Mouse (Mus musculus) forelimb bud, embryonic 11.5 days (tissue): ENCODE measurements around the gene Thap4.
"Not testable (repeated sequence)": the region's sequence is repeated elsewhere in the genome, so short reads cannot be mapped to it uniquely, and the experiment has no call there.

ENCODE experiments used
- DNase-seq: peaks from one replicate; pipeline ENCODE4 v3.0.0-alpha.2; 2012; ENCODE audit warnings: low read depth, low spot score

Gene Thap4

GRCm38 (mm10) chr1:93754573-93755290, at the start of gene Thap4:
Gene Thap4, minus strand, starts transcription at chr1:93754864.
- peak; percentile 82 for DNase-seq

DNA sequence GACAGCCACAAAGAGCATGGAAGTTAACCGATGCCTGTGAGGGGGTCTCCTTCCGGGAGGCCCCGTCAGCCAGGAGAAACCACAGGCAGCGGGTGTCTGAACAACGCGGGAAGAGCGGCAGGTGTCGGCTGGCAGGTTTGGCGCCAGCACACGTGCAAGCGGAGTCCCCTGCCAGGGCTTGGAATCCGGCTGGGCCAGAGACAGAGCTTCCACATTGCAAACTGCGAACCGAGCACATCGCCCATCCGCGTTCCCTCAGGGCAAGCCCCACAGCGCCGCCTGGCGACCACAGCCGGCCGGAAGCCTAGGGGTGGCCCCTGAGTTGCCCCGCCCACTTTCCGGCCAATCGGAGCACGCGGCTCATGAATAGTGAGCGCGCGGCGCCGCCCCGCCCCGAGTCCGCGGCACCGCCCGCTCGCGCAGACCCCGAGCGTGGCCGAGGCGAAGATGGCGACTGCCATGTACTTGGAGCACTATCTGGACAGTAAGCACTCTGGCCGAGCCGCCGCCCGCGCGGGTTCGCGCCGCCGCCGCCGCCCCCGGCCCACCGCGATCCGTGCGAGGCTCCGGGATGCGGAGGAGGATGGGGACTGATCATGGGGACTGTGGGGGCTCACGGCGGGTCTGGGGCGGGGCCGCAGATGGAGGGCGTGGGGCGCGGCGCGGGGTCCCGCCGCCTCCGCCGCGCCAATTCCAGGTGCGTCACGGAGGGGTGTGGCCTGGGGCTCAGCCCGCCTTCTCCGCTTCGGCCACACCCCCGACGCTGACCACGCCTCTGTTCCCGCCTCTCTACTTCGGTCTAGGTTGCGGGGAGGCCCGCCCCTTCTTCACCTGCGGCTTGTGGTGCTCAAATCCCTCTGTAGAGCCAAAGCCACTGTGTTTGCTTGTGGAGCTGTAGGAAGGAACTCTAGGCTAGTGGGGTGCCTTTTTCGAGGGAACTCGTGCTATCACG, 49.2 kb upstream of the Thap4 start, which contains the start of gene Ing5:
Gene Ing5 (plus strand): TSS at position 410 of the 952 bp plus-strand sequence.
- DNase-seq = peak; percentile 97

- no peak for DNase-seq
Observed at GRCm38 (mm10) chr1:93802771-93803170, 48.1 kb upstream of the Thap4 start.

GRCm38 (mm10) chr1:93801741-93802238, 47.1 kb upstream of the Thap4 start, which contains the start of gene Dtymk:
Gene Dtymk, minus strand, starts transcription at chr1:93801934.
- DNase-seq = peak; percentile 96

- no peak for DNase-seq
Observed at GRCm38 (mm10) chr1:93800670-93801503, 46.2 kb upstream of the Thap4 start.

- no peak for DNase-seq
Observed at GRCm38 (mm10) chr1:93795886-93796285, 41.2 kb upstream of the Thap4 start.

DNA sequence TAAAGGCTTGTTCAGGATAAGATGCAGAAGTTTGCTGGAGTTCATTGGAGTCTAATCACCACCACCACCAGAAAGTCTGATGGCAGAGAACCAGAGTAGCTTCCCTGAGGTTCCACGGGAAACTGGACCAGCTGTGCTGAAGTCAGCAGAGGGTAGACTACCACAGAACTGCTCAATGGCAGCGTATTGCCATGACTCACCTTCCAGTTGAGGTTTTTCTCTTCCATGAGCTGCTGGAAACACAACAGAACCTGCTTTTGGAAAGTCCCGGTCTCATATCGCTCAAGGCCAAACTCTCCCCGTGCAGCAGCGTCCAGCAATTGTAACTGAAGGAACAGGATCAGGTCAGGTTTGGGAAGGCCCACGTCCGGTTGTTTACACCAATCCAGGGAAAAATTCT, 39.9 kb upstream of the Thap4 start:
- no peak for DNase-seq

DNA sequence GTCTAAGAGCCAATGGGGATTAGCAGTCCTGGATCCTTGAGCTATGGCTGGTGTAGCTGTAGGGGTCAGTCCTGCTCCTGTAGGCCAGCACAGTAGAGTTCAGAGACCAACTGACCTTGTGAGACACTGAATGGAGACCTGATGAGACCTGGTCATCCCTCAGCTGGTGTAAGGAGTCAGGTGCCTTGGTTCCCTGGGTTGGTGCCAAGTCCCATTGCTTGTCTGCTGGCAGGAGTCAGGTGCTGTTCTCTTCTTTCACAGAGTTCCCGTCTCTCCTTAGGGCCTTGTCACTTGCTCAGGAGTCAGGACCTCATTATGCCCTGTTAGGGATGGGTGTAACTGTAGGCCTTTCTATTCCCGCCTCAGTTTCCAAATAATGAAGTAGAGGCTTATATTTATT, 32.2 kb upstream of the Thap4 start:
- no peak for DNase-seq

DNA sequence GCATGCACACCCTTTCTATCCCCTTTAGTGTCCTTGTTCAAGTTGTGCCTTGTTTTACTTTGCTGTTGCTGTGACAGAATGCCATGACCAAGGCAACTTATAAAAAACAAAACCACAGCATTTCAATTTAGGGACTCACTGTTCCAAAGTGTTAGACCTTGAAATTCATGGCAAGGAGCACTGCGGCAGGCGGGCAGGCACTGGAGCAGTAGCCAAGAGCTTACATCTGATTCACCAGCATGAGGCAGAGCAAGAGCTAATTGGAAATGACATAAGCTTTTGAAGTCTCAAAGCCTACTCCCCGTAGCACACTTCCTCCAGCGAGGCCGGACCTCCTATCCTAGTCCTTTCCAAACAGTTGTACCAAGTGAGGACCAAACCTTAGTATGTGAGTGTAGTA, 22.0 kb upstream of the Thap4 start:
- DNase-seq = no peak

DNA sequence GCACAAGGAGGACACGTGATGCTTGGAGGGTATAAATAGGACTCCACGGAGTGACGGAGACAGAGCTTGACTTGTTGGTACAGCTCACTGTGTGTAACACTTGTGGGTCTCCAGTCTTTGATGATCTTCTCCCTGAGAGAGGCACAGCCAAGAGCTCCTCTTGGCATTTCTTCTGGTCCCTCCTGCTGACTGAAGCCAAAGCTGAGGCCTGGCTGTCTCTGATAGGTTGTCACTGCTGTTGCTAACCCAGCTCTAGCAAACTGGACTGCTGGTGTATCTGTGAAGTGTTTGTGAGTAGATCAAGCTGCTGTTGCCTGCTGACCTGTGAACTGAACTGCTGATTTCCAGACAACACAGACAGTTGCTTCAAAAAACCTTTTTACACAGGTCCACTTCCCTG, 15.2 kb upstream of the Thap4 start:
- DNase-seq = no peak

GRCm38 (mm10) chr1:93767600-93767999, 12.9 kb upstream of the Thap4 start:
- DNase-seq = no peak

GRCm38 (mm10) chr1:93764871-93765591, 10.4 kb upstream of the Thap4 start:
- DNase-seq = no peak

DNA sequence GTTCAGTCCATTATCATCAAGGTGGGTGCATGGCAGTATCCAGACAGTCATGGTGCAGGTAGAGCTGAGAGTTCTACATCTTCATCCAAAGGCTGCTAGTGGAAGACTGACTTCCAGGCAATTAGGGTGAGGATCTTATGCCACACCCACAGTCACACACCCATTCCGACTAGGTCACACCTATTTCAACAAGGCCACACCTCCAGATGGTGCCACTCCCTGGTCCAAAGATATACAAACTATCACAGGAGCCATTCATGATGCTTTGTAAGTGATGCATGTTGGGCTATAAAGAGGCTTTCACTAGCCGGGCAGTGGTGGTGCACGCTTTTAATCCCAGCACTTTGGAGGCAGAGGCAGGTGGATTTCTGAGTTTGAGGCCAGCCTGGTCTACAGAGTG, 8.9 kb upstream of the Thap4 start:
- DNase-seq = not testable (repeated sequence)

DNA sequence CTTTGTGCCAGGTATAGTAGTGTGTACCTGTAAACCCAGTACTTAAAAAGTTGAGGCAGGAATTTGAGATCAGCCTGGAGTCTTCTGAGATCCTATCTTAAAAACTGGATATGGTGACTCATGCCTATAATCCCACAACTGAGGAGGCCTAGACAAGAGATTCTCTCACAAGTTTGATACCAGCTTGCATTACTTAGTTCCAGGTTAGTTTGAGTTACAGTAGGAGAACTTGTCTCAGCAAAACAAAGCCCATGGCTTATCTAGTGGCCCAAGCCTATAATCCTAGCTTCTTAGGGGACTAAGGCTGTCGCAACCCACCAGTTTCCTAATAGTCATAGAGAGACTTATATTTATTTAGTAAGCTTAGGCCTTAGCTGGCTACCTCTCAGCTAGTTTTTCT, 5.4 kb upstream of the Thap4 start:
- no peak for DNase-seq

- DNase-seq = no peak
Observed at GRCm38 (mm10) chr1:93756154-93756553, 1.5 kb upstream of the Thap4 start.

- no peak for DNase-seq
Observed at GRCm38 (mm10) chr1:93755618-93756017, 954 bp upstream of the Thap4 start.

DNA sequence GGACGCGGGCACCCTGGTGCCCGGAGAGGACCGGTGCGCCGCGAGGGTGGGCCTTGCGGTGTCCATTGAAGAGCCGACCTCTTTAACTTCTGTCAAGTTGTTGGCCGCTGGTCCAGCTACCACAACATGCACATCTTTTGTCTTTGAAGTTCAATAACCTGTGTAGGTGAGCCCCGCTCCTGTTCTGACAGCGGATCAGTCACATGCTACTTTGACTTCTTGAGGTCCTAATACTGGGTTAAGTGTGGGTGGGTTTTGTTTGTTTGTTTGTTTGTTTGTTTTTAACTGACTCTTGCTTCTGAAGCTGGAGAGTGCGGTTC, 587 bp upstream of the Thap4 start:
- DNase-seq = no peak

- DNase-seq = peak; percentile 38
Observed at GRCm38 (mm10) chr1:93753911-93754572, 622 bp downstream of the Thap4 start.

DNA sequence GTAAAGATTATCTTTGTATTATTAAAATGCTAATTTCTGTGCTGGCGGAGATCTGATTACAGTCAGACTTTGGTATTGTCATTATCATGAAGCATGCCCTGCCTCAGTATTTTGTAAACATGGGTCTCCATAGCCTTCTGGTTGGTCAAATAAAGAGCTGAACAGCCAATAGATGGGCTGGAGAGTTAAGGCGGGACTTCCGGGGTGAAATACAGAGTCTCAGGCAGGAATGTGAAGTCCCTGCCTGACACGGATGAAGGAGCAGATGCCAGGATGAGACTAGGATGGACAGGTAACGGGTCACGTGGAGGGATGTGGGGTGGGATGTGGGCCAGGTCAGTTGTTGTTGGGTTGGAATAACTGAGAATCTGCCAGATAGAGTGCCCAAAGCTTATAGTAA, 3.4 kb downstream of the Thap4 start, which contains the start of gene Atg4b:
Gene Atg4b (plus strand): TSS at position 211 of the 400 bp plus-strand sequence.
- DNase-seq = no peak

GRCm38 (mm10) chr1:93748539-93748938, 6.1 kb downstream of the Thap4 start:
- no peak for DNase-seq
